Mouse (Mus musculus): ENCODE results near the gene Retsat. TPM values are rescaled to one million over a fixed set of nuclear protein-coding genes. Genes with fewer than 3 reads are reported as not detected.
A peak's percentile ranks its signal among the peaks of the same experiment; 100 is the strongest.

The Retsat gene
- total RNA-seq, 2 experiments from 2014 or later, result 185 to 218 TPM

GRCm38 (mm10) chr6:72619734-72620532, 21.7 kb downstream of the Retsat start:
- intact Hi-C loops (cut with DNase I), result no loop called here
- no peak for DNase-seq

GRCm38 (mm10) chr6:72620920-72621319, 22.6 kb downstream of the Retsat start:
- no peak for DNase-seq

GRCm38 (mm10) chr6:72622917-72623316, 24.6 kb downstream of the Retsat start:
- no peak for DNase-seq
- intact Hi-C loops (cut with DNase I), result no loop called here

More at GRCm38 (mm10) chr6:72620920-72621319, 22.6 kb downstream of the Retsat start:
- intact Hi-C loops (cut with DNase I), result no loop called here

GRCm38 (mm10) chr6:72623661-72624402, 25.6 kb downstream of the Retsat start:
- DNase-seq, result peak; percentile 24 to 31
- intact Hi-C loops (cut with DNase I), result no loop called here

- intact Hi-C loops (cut with DNase I), result no loop called here
- no peak for DNase-seq
Observed at GRCm38 (mm10) chr6:72626391-72626790, 28.1 kb downstream of the Retsat start.

- intact Hi-C loops (cut with DNase I), result no loop called here
- no peak for DNase-seq
Observed at GRCm38 (mm10) chr6:72627276-72627675, 29.0 kb downstream of the Retsat start.

- intact Hi-C loops (cut with DNase I), result loop anchor here (10.0 kb wide), 1 partner anchor 524 kb away; no protein-coding TSS in a partner anchor
- no peak for DNase-seq
Observed at GRCm38 (mm10) chr6:72630370-72630769, 32.1 kb downstream of the Retsat start.

- intact Hi-C loops (cut with DNase I), result loop anchor here (10.0 kb wide), 1 partner anchor 524 kb away; no protein-coding TSS in a partner anchor
- no peak for DNase-seq
Observed at GRCm38 (mm10) chr6:72630961-72631360, 32.7 kb downstream of the Retsat start.

- DNase-seq, result no peak
- intact Hi-C loops (cut with DNase I), result loop anchor here (10.0 kb wide), 1 partner anchor 523 kb away; no protein-coding TSS in a partner anchor
Observed at GRCm38 (mm10) chr6:72631700-72632099, 33.4 kb downstream of the Retsat start.

- intact Hi-C loops (cut with DNase I), result loop anchor here (10.0 kb wide), 1 partner anchor 520 kb away; no protein-coding TSS in a partner anchor
- no peak for DNase-seq
Observed at GRCm38 (mm10) chr6:72634311-72634710, 36.0 kb downstream of the Retsat start.

- peak; percentile 65 to 70 for DNase-seq
- intact Hi-C loops (cut with DNase I), result loop anchor here (1.0 to 10.0 kb wide), 6 partner anchors 31 to 519 kb away; partner anchors contain the start of gene Tcf7l1
Observed at GRCm38 (mm10) chr6:72635760-72636431, 37.6 kb downstream of the Retsat start.

GRCm38 (mm10) chr6:72636940-72637339, 38.7 kb downstream of the Retsat start:
- intact Hi-C loops (cut with DNase I), result loop anchor here (1.0 to 10.0 kb wide), 6 partner anchors 30 to 518 kb away; partner anchors contain the start of gene Tcf7l1
- no peak for DNase-seq

- no peak for DNase-seq
- intact Hi-C loops (cut with DNase I), result loop anchor here (10.0 kb wide), 1 partner anchor 583 kb away; the partner anchor contains the start of gene Dnah6
Observed at GRCm38 (mm10) chr6:72641218-72641954, 43.1 kb downstream of the Retsat start.

- DNase-seq, result no peak
- intact Hi-C loops (cut with DNase I), result loop anchor here (10.0 kb wide), 1 partner anchor 580 kb away; the partner anchor contains the start of gene Dnah6
Observed at GRCm38 (mm10) chr6:72644576-72644975, 46.3 kb downstream of the Retsat start.

GRCm38 (mm10) chr6:72645364-72645763, 47.1 kb downstream of the Retsat start:
- intact Hi-C loops (cut with DNase I), result loop anchor here (10.0 kb wide), 1 partner anchor 579 kb away; the partner anchor contains the start of gene Dnah6
- DNase-seq, result no peak

GRCm38 (mm10) chr6:72647383-72647820, 49.1 kb downstream of the Retsat start:
- intact Hi-C loops (cut with DNase I), result loop anchor here (1.0 to 10.0 kb wide), 3 partner anchors 20 to 577 kb away; partner anchors contain the start of genes Dnah6 and Tcf7l1
- DNase-seq, result peak; percentile 76 to 79

- DNase-seq, result no peak
- intact Hi-C loops (cut with DNase I), result loop anchor here (10.0 kb wide), 1 partner anchor 577 kb away; the partner anchor contains the start of gene Dnah6
Observed at GRCm38 (mm10) chr6:72648002-72648595, 49.8 kb downstream of the Retsat start.

- no peak for DNase-seq
- intact Hi-C loops (cut with DNase I), result no loop called here
Observed at GRCm38 (mm10) chr6:72650338-72650851, 52.1 kb downstream of the Retsat start.

GRCm38 (mm10) chr6:72653419-72653818, 55.1 kb downstream of the Retsat start:
- intact Hi-C loops (cut with DNase I), result no loop called here
- peak; percentile 50 to 64 for DNase-seq
